Mouse (Mus musculus): Measurements from ENCODE around the gene Kdm8. TPM values are rescaled to one million over a fixed set of nuclear protein-coding genes. Genes with fewer than 3 reads are reported as not detected.

The Kdm8 gene
- total and polyA plus RNA-seq, 3 experiments: 11.6 to 14.7 TPM; not detected in 1

DNA sequence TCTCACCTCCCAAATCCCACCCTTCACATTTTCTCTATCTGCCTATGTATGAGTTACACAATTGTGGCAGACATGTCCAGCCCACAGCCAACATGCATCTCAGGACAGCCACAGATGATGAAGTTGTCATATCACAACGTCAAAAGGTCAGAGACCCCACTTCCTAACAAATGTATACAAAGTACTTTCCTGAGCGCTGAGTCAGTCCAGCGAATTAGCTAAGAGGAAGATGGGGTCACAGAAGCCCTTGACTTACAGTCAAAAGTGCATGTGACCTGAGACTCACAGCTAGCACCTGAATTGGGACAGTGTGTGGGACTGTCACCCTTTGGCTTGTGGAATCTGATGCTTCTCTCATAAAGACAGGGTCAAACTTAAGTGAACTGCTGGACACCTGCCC is 37.9 kb downstream of the Kdm8 start:
- Histone ChIP-seq H3K9me3 (replicated peaks; ENCODE audit: insufficient read depth, low read length) (no peaks in the 10 kb centered on the region), H3K36me3 (ENCODE audit: control insufficient read depth in 1 of 2, insufficient read depth in 2 of 2, low read length in 2 of 2) (peaks cover 0 to 7% of the 10 kb centered on the region in 2 experiments; a peak in 2 of 4 replicates), H3K4me3 (ENCODE audit: control insufficient read depth in 1 of 2, insufficient read depth in 1 of 2, low read depth in 2 of 2, low read length in 2 of 2) (no peak overlapping the region), H3K27me3 (ENCODE audit: control insufficient read depth in 1 of 2, insufficient read depth in 2 of 2, low read length in 2 of 2) (no peaks in the 10 kb centered on the region), H3K4me1 (ENCODE audit: control insufficient read depth in 1 of 2, insufficient read depth in 2 of 2, low read length in 2 of 2) (peaks cover 0 to 8% of the 10 kb centered on the region in 2 experiments; a peak in 3 of 4 replicates), H3K79me2 (ENCODE audit: control insufficient read depth, insufficient read depth, low read length, poor library complexity) (no peaks in the 10 kb centered on the region), H3K27ac (ENCODE audit: control insufficient read depth, low read depth, low read length) (no peak overlapping the region), H3K9ac (ENCODE audit: control insufficient read depth, low read depth, low read length, poor library complexity, severe bottlenecking) (no peak overlapping the region)
- DNase-seq (ENCODE audit: low read depth, low spot score): no peak
- TF ChIP-seq EP300 (IDR thresholded peaks at IDR 0.05; ENCODE audit: low read depth in 1 of 2, low read length in 2 of 2) (no peak), KAT2A (conservative IDR thresholded peaks at IDR 0.05; ENCODE audit: low read depth, low read length) (no peak), ZC3H11A (IDR thresholded peaks at IDR 0.05; ENCODE audit: low read depth, low read length) (no peak), NRF1 (IDR thresholded peaks at IDR 0.05; ENCODE audit: insufficient read depth, low read depth, low read length, poor library complexity, severe bottlenecking) (no peak), MYB (IDR thresholded peaks at IDR 0.05; ENCODE audit: low read depth, low read length) (no peak), TBP (IDR thresholded peaks at IDR 0.05; ENCODE audit: low read depth, low read length) (no peak), MEF2A (IDR thresholded peaks at IDR 0.05; ENCODE audit: extremely low read depth, insufficient replicate concordance, low read depth, low read length, poor library complexity, severe bottlenecking) (no peak), TAL1 (IDR thresholded peaks at IDR 0.05; ENCODE audit: low read length) (no peak), SMC3 (IDR thresholded peaks at IDR 0.05; ENCODE audit: low read depth, low read length) (no peak), MAX (IDR thresholded peaks at IDR 0.05; ENCODE audit: low read length) (no peak)

- H3K4me3 ChIP-seq (ENCODE audit: control insufficient read depth in 1 of 2, insufficient read depth in 1 of 2, low read depth in 2 of 2, low read length in 2 of 2): no peak overlapping the region
- DNase-seq (ENCODE audit: low read depth, low spot score): no peak
- TF ChIP-seq TBP (IDR thresholded peaks at IDR 0.05; ENCODE audit: low read depth, low read length): no peak
- no peak for TF ChIP-seq RCOR1 (IDR thresholded peaks at IDR 0.05; ENCODE audit: low read depth, low read length)
- TF ChIP-seq HCFC1 (IDR thresholded peaks at IDR 0.05; ENCODE audit: low read depth, low read length): no peak
- TF ChIP-seq MYB (IDR thresholded peaks at IDR 0.05; ENCODE audit: low read depth, low read length): no peak
- no peak for TF ChIP-seq ZMIZ1 (IDR thresholded peaks at IDR 0.05; ENCODE audit: low read depth, low read length)
- no peak for TF ChIP-seq CTCF (IDR thresholded peaks at IDR 0.05 in 2 of 3, conservative IDR thresholded peaks at IDR 0.05 in 1 of 3; ENCODE audit: control insufficient read depth in 1 of 3, insufficient read depth in 1 of 3, low read depth in 2 of 3, low read length in 3 of 3, poor library complexity in 1 of 3, severe bottlenecking in 1 of 3)
- TF ChIP-seq NRF1 (IDR thresholded peaks at IDR 0.05; ENCODE audit: insufficient read depth, low read depth, low read length, poor library complexity, severe bottlenecking): no peak
- no peak for TF ChIP-seq ETS1 (IDR thresholded peaks at IDR 0.05; ENCODE audit: low read depth, low read length)
- no peaks in the 10 kb centered on the region for H3K27me3 ChIP-seq (ENCODE audit: control insufficient read depth in 1 of 2, insufficient read depth in 2 of 2, low read length in 2 of 2)
- H3K27ac ChIP-seq (ENCODE audit: control insufficient read depth, low read depth, low read length): no peak overlapping the region
- H3K4me1 ChIP-seq (ENCODE audit: control insufficient read depth in 1 of 2, insufficient read depth in 2 of 2, low read length in 2 of 2): peaks cover 2 to 10% of the 10 kb centered on the region in 2 experiments; a peak in 3 of 4 replicates
- no peaks in the 10 kb centered on the region for H3K79me2 ChIP-seq (ENCODE audit: control insufficient read depth, insufficient read depth, low read length, poor library complexity)
- H3K36me3 ChIP-seq (ENCODE audit: control insufficient read depth in 1 of 2, insufficient read depth in 2 of 2, low read length in 2 of 2): peaks cover 0 to 12% of the 10 kb centered on the region in 2 experiments; a peak in 2 of 4 replicates
- no peaks in the 10 kb centered on the region for H3K9me3 ChIP-seq (replicated peaks; ENCODE audit: insufficient read depth, low read length)
- H3K9ac ChIP-seq (ENCODE audit: control insufficient read depth, low read depth, low read length, poor library complexity, severe bottlenecking): no peak overlapping the region
Observed at GRCm38 (mm10) chr7:125482886-125483285, 38.4 kb downstream of the Kdm8 start.

Data from MEL (cell line).